4 mouse cellular contexts compared by ENCODE assay signal in the genomic region with DNA sequence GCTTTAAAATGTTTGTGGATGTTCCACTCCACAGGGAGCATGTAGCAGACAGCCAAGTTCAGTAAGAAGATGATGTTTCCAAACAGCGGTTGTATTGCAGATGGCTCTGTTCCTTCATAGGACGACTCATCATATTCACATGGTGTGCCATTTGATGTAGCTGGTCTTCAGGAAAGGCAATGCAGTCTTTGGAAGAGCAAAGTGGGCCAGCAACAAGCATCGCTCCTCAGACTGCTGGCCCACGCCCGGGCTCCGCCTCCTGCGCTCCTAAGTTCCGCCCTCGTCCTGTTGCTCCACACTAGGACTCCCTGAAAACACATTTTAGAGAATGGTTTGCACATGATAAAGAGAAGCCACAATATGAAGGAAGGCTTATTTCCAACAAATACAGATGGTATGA. TPM values are rescaled to one million over a fixed set of nuclear protein-coding genes. Genes with fewer than 3 reads are reported as not detected.
A peak's percentile ranks its signal among the peaks of the same experiment; 100 is the strongest.
DNase-seq lines count a peak whose midpoint lies in the region; TF ChIP-seq lines count a peak whose summit lies in the region.
"Not testable (repeated sequence)": the region's sequence is repeated elsewhere in the genome, so short reads cannot be mapped to it uniquely, and the experiment has no call there.

No protein-coding gene starts in this region.

- H3K4me3 ChIP-seq in gastrocnemius, adult 2 months = not testable (repeated sequence)

- peak; percentile 33 for DNase-seq in brain, adult 2 months (ENCODE audit: low read depth, low spot score)
- peak; percentile 25 for DNase-seq in gastrocnemius, adult 2 months
- DNase-seq in heart, adult 11 months = peak; percentile 89
- peak; percentile 25 for DNase-seq in right cerebral cortex, adult 18-20 months

- TF ChIP-seq CTCF in gastrocnemius, adult 2 months (IDR thresholded peaks at IDR 0.05) = not testable (repeated sequence)

- intact Hi-C loops in gastrocnemius, adult 2 months (cut with DNase I) = not testable (repeated sequence)

- peak overlapping the region; percentile 58 for H3K27ac ChIP-seq in gastrocnemius, adult 2 months

RNA-seq across cellular contexts. Expression of gene Lrch3, which starts 12.7 kb away (rescaled TPM):
- 10 to 100 TPM; 14.1 to 16.0 TPM for total RNA-seq in gastrocnemius, adult 2 months (2021)

RNA-seq across cellular contexts. Expression of gene Rubcn, which starts 49.1 kb away (rescaled TPM):
- total RNA-seq in gastrocnemius, adult 2 months (2021) = 10 to 100 TPM; 24.0 to 28.5 TPM

RNA-seq across cellular contexts. Expression of gene Fyttd1, which starts 49.3 kb away (rescaled TPM):
- 10 to 100 TPM; 95.0 to 95.1 TPM for total RNA-seq in gastrocnemius, adult 2 months (2021)

Comparison
In these comparisons a context has a peak if more than half of its experiments do, and no peak if none do; other contexts are left out.
1. DNase-seq: peak in every context shown above with its lines; median percentile 89 in heart, adult 11 months; 33 in brain, adult 2 months; 25 in gastrocnemius, adult 2 months; 25 in right cerebral cortex, adult 18-20 months.